Mouse (Mus musculus) midbrain, postnatal 0 days (tissue): ENCODE measurements at regions not wholly inside any gene's neighbourhood (a gene's known extent, or its start where the extent isn't known, plus 50 kb on each side); places are given as distances from the start of the nearest gene placed in this dataset.

ENCODE experiments used
- ATAC-seq: fragments of 200-750 bp; cut with Nextera tagmentation; 2 replicates; pipeline ENCODE4 v1.8.0; 2017; ENCODE audit warnings: moderate number of reproducible peaks, mild to moderate bottlenecking, moderate TSS enrichment, moderate library complexity; ENCODE audit not compliant: low FRiP score
- DNase-seq: peaks from one replicate; pipeline ENCODE4 v3.0.0-alpha.2; 2015; ENCODE audit warnings: low spot score
- H3K27ac ChIP-seq: fragments of 300-500 bp; sonication (generic); 2 replicates; pipeline ENCODE4 v1.5.1; 2014; ENCODE audit warnings: low read depth, mild to moderate bottlenecking, low read length, mixed read lengths
- H3K27me3 ChIP-seq: fragments of 300-500 bp; sonication (generic); 2 replicates; pipeline ENCODE4 v1.6.1; 2014; ENCODE audit warnings: low read length, control low read depth, mixed read lengths; ENCODE audit not compliant: insufficient read depth
- H3K36me3 ChIP-seq: fragments of 300-500 bp; sonication (generic); 2 replicates; pipeline ENCODE4 v1.6.1; 2014; ENCODE audit warnings: low read length, control low read depth, mixed read lengths; ENCODE audit not compliant: insufficient read depth
- H3K4me1 ChIP-seq: fragments of 300-500 bp; sonication (generic); 2 replicates; pipeline ENCODE4 v1.6.1; 2014; ENCODE audit warnings: mild to moderate bottlenecking, control low read depth, antibody characterized with exemption, low read length, mixed read lengths; ENCODE audit not compliant: insufficient read depth
- H3K4me2 ChIP-seq: fragments of 300-500 bp; sonication (generic); 2 replicates; pipeline ENCODE4 v1.6.1; 2014; ENCODE audit warnings: low read depth, mild to moderate bottlenecking, low read length, mixed read lengths; ENCODE audit not compliant: poor library complexity, severe bottlenecking
- H3K4me3 ChIP-seq: fragments of 300-500 bp; sonication (generic); 2 replicates; pipeline ENCODE4 v1.5.1; 2014; ENCODE audit warnings: low read depth, mild to moderate bottlenecking, low read length, moderate library complexity
- H3K9ac ChIP-seq: fragments of 300-500 bp; sonication (generic); replicated peaks from 2 replicates; pipeline ENCODE4 v1.6.1; 2014; ENCODE audit warnings: mild to moderate bottlenecking, low read length, moderate library complexity, mixed read lengths; ENCODE audit not compliant: poor library complexity, severe bottlenecking
- H3K9me3 ChIP-seq: fragments of 300-500 bp; sonication (generic); 2 replicates; pipeline ENCODE4 v1.6.1; 2016; ENCODE audit warnings: low read length, control low read depth
- CTCF ChIP-seq: IDR thresholded peaks from 2 replicates; pipeline ENCODE4 v1.5.1; 2016; ENCODE audit warnings: antibody characterized with exemption, mild to moderate bottlenecking
- WGBS: fragments of 180-500 bp; shearing (Covaris S2); extraction: QIAGEN DNeasy Blood & Tissue Kit; methylation state at CpG from one replicate; pipeline ENCODE4 v1.1.7; 2014; 5-methylcytosine and 5-hydroxymethylcytosine counted together

- DNase-seq (no peak), ATAC-seq (no peak)
- no peak for TF ChIP-seq CTCF
- no peak overlapping the region for H3K27ac ChIP-seq
- no peaks in the 10 kb centered on the region for H3K9me3 ChIP-seq
- H3K9ac ChIP-seq: no peak overlapping the region
- no peak overlapping the region for H3K4me2 ChIP-seq
- no peak overlapping the region for H3K4me3 ChIP-seq
- no peaks in the 10 kb centered on the region for H3K36me3 ChIP-seq
- H3K4me1 ChIP-seq: no peaks in the 10 kb centered on the region
- WGBS: 49% methylated on average over 3 of the region's 3 CpGs
- H3K27me3 ChIP-seq: no peaks in the 10 kb centered on the region
Observed at GRCm38 (mm10) chr7:114912109-114912508, 168.6 kb downstream of the Insc start.

- Histone ChIP-seq H3K36me3 (no peaks in the 10 kb centered on the region), H3K9me3 (no peaks in the 10 kb centered on the region), H3K9ac (no peak overlapping the region), H3K4me1 (no peaks in the 10 kb centered on the region), H3K4me2 (no peak overlapping the region), H3K27me3 (no peaks in the 10 kb centered on the region), H3K4me3 (no peak overlapping the region), H3K27ac (no peak overlapping the region)
- ATAC-seq: no peak
- TF ChIP-seq CTCF: peak; percentile 84
- WGBS: 13% methylated on average over 3 of the region's 3 CpGs
- DNase-seq: peak; percentile 82
Observed at GRCm38 (mm10) chr7:114922155-114922554, 178.7 kb downstream of the Insc start.

DNA sequence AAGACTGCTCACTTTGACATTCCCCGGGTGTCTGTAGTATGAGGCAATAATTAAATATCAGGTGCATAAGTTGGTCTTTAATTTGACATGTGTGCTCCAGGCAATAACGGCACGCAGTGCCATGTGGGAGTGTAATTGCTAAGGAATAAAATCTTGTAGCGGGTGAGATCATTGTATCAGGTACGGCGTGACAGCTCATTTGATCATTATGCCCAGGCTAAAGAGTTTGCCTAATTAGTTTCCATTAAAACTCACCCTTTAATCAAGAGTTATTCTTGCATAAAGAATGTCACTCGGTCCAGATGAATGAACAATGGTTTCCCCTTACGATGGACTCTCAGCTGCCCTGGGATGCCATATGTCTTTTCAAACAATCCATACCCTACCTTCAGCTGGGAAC is 190.4 kb downstream of the Insc start:
- Histone ChIP-seq H3K4me1 (no peaks in the 10 kb centered on the region), H3K9me3 (no peaks in the 10 kb centered on the region), H3K4me3 (no peak overlapping the region), H3K9ac (no peak overlapping the region), H3K27ac (no peak overlapping the region), H3K36me3 (no peaks in the 10 kb centered on the region), H3K4me2 (no peak overlapping the region), H3K27me3 (no peaks in the 10 kb centered on the region)
- 61% methylated on average over 8 of the region's 8 CpGs for WGBS
- DNase-seq (peak; percentile 20), ATAC-seq (peak; percentile 38; the same call in 1 of the 2 replicates)
- no peak for TF ChIP-seq CTCF

- no peaks in the 10 kb centered on the region for H3K9me3 ChIP-seq
Observed at GRCm38 (mm10) chr7:114950759-114951158, 207.3 kb downstream of the Insc start.

DNA sequence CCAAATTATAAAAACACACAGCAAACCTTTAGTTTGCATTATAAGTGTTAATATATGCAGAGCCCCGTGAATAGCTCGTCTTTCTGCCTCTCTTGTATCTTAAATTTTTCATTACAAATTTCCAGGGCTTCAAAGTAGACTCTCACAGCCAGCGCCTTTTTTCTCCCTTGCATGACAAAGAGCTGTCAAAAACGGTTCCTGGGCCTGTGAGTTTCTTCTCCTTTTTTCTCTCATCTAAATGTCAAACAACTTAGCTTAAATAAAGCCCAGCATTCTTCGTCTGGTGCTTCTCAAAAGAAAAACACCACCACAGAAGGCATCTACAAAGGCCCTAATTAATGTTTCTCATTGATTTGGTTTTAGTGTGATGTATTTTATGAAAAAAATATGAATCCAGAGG is 219.7 kb downstream of the Insc start:
- Histone ChIP-seq H3K4me1 (no peaks in the 10 kb centered on the region), H3K4me2 (no peak overlapping the region), H3K9me3 (no peaks in the 10 kb centered on the region), H3K9ac (no peak overlapping the region), H3K4me3 (no peak overlapping the region), H3K27ac (0 out of 2 replicates have a peak overlapping the region, but pooled peaks have one; percentile 18), H3K27me3 (no peaks in the 10 kb centered on the region), H3K36me3 (no peaks in the 10 kb centered on the region)
- no peak for DNase-seq
- ATAC-seq: no peak
- WGBS: 34% methylated on average over 5 of the region's 5 CpGs
- TF ChIP-seq CTCF: no peak

More at GRCm38 (mm10) chr7:114950759-114951158, 207.3 kb downstream of the Insc start:
- Histone ChIP-seq H3K4me3 (no peak overlapping the region), H3K27me3 (no peaks in the 10 kb centered on the region), H3K4me1 (no peaks in the 10 kb centered on the region), H3K27ac (no peak overlapping the region), H3K36me3 (no peaks in the 10 kb centered on the region), H3K4me2 (no peak overlapping the region), H3K9ac (no peak overlapping the region)
- ATAC-seq: no peak
- no peak for DNase-seq
- TF ChIP-seq CTCF: no peak

DNA sequence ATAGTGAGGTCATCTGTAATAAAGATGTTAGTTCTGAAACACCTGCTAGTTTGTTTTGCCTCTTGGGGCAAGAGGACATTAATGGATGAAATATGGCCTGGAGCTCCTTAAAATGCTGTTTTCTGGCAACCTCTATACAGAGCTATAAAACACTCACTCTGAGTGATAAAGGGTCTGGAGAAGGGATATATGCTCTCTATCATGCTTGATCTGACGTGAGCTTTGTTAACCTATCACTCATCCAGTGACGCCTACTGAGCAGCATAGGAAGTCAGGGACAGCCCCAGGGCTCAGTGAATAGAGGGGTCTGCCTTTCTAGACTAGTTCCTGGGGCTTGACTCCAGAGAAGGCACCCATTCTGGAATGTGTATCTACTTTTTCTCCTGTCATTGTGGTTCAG is 222.4 kb downstream of the Insc start:
- Histone ChIP-seq H3K36me3 (no peaks in the 10 kb centered on the region), H3K4me3 (no peak overlapping the region), H3K4me1 (no peaks in the 10 kb centered on the region), H3K27me3 (no peaks in the 10 kb centered on the region), H3K9ac (no peak overlapping the region), H3K27ac (no peak overlapping the region), H3K4me2 (no peak overlapping the region), H3K9me3 (no peaks in the 10 kb centered on the region)
- no peak for TF ChIP-seq CTCF
- 64% methylated on average over 2 of the region's 2 CpGs for WGBS
- DNase-seq: no peak
- no peak for ATAC-seq
